Mouse (Mus musculus) right cerebral cortex, postnatal 4 days (tissue): Measurements from ENCODE around the gene Krt87.

Source experiments
- DNase-seq: peaks from one replicate; pipeline ENCODE4 v3.0.0-alpha.2; 2022

The Krt87 gene

DNA sequence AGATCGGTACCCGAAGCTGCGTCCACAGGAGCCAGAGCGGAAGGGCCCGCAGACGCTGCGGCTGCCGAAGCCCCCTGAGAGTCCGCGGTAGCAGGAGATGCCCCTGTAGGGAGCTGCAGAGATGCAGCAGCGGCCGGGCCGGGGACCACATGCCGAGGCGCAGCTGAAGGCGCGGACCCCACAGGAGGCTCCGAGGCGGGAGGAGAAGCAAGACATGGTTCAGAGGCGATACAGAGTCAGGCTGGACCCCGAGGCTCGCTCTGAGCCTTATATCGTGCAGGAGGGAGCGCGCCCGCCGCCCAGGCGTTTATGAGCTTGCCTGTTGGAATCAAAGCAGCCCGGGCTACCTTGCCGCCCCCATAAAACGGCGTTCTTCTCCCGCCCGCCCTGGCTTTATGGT, at the start of gene Krt87:
Gene Krt87, minus strand, starts transcription at position 250 of the 400 bp plus-strand sequence.
- DNase-seq = peak; percentile 15

DNA sequence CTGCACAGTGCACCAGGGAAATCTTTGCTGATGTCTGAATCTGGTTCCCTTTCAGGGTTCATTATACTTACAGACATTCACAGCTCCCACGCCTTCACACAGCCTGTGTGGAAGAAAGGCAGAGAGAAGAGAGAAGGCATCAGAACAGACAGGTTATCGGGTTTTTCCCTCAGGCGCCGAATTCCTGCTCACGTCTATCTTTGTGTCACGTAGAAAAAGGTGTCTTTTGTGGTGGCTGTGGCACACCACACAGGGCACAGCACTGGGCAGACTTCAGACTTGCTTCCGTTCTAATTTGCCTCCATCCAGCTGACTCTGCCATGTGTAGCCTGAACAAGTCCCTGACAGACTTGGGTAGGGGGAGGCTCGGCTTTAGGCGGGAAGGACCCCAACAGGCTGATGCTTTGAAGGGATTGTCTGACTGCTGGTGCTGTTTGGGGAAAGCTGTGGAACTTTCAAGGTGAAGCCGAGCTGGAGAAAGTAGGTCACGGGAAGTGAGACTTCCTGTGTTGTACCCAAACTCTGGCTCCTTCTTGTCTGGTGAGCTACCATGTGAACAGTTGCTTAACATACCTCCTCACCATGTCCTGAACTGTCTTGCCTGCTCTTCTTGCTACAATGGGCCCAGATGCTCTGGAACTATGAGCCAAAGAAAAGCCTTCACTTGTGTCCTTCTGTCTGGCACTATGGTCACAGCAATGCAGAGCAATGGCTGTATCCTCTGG, 47.5 kb upstream of the Krt87 start:
- no peak for DNase-seq

GRCm38 (mm10) chr15:101484939-101485338, 46.3 kb upstream of the Krt87 start:
- DNase-seq = no peak

GRCm38 (mm10) chr15:101483646-101484045, 45.0 kb upstream of the Krt87 start:
- DNase-seq = no peak

DNA sequence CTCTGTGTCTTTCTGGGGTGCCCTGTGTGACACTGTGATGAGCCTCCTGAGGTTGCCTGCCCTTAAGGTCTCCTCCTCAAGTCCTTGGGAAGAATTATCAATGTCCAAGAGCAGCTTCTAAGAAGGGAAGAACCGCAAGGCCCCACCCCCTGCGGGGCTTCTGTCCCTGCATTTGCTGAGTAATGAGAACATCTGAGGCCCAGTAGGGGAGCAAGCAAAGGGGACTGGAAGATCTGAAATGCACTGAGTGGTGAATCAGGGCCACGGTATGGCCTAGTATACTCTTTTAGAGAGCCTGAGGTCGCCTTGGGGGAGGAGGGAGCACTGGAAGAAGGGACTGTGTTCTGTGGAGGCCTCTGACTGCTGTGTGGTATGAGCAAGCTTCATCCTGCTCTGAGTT, 43.5 kb upstream of the Krt87 start:
- no peak for DNase-seq

DNA sequence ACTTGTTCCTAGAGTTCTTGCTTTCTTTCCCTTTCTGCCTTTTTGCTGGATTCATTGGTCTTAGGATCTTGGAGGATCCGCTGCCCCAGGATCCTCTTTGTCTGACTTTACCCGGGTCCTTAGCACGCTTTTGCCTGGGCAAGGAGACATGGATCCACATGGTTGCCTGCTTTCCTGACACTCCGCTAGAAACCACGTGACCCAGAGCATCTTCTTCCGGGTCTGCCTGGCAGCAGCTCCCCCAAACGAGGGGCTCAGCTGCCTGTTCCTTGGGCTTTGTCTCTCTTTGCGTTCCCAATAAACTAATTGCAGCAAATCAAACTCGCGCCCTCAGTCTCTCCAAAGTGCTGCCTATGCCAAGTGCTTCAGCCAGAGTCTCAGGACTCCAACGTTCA, 41.1 kb upstream of the Krt87 start:
- peak; percentile 18 for DNase-seq

GRCm38 (mm10) chr15:101479007-101479665, 40.5 kb upstream of the Krt87 start:
- DNase-seq = peak; percentile 73

DNA sequence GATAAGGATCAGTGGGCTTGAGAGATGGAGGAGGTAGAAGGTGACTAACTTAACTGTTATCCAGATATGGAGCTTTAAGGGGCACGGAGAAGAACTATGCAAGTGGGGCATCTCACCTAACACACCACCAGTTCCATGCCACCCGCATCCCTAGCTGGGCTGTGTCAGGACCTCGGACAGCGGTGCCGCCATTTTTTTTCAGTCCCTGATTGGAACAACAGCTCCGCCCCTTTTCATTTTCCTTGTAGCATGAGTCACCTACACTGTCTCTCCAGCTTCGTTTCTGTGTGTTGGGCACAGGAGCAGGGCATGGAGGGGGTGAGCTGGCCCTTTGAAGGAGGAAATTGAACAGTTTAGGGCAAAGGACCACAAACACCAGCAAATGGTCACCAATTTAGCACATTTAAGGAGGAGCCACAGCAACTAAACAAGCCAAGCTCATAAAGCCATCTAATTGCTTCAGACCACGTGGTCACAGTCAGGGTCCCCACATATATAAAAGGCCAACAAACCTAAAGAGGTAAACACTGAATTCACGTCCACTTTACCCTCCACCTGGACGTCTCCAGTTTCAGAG, 34.4 kb upstream of the Krt87 start, which contains the start of gene Krt86:
Gene Krt86, plus strand, starts transcription at position 527 of the 577 bp plus-strand sequence.
- DNase-seq = no peak

DNA sequence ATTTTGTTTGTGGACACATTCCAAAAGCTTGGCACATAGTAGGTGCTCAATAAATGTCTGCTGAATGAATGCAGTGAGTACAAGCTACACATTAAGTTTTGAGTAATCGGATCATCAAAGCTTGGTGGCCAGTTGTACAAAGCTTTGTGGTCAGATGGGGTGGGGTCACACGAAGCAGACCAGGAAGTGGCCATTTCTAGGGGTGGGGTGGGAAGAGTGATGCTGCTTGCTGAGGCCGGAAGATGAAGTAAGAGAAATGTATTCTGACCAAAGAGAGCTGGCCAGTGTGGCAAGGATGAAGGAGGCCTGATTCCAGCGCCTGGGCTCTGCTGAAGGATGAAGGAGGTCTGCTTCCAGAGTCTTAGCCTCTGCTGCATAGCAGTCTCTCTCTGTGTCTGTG, 30.5 kb upstream of the Krt87 start:
- DNase-seq = no peak

DNA sequence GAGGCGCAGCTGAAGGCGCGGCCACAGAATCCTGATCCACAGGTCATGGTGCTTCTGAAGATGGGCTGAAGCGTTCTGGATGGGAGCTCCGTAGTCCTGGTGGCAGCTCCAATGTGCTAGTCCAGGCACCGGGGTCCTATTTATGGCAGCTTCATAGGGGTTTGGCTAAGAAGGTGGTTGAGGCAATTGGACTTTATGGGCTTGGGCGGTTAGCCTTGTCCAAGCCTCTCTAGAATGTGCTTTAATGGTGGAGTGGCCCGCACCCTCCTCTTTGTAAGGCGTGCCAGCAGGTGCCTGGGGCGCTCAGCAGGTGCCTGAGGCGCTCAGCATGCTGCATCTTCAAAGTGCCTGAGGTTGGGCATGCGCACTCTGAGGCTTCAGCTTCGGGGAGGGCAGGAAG, 25.0 kb upstream of the Krt87 start, which contains the start of gene Krt81:
Gene Krt81, minus strand, starts transcription at position 101 of the 400 bp plus-strand sequence.
- DNase-seq = no peak

GRCm38 (mm10) chr15:101459283-101459682, 20.7 kb upstream of the Krt87 start:
- no peak for DNase-seq

GRCm38 (mm10) chr15:101458361-101458930, 19.8 kb upstream of the Krt87 start:
- peak; percentile 12 for DNase-seq

- no peak for DNase-seq
Measured at GRCm38 (mm10) chr15:101455891-101456290, 17.3 kb upstream of the Krt87 start.

DNA sequence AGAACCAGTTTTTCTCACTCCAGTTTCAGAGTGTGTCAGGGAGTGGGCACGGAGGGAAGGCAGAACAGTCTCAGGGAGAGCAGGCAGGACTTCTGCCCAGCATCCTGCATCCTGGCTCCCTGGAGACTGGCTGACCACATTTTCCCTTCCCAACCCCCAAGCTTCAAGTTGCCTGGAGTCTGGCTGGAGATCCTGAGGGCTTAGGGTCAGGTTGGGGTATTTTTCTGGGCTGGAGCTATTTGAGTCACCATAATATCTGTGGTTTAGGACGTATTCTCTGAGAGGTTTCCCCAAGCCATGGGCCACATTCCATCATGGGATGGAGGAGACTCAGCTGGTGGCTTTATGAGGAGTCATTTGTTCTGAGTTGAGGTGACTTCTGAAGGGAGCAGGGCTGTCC, 16.7 kb upstream of the Krt87 start:
- DNase-seq = no peak

GRCm38 (mm10) chr15:101454774-101455173, 16.2 kb upstream of the Krt87 start:
- no peak for DNase-seq

- peak; percentile 73 for DNase-seq
Measured at GRCm38 (mm10) chr15:101453093-101453736, 14.6 kb upstream of the Krt87 start.

- DNase-seq = no peak
Measured at GRCm38 (mm10) chr15:101447444-101447843, 8.8 kb upstream of the Krt87 start, which contains the start of gene Krt88. Gene Krt88, plus strand, starts transcription at chr15:101447744.

DNA sequence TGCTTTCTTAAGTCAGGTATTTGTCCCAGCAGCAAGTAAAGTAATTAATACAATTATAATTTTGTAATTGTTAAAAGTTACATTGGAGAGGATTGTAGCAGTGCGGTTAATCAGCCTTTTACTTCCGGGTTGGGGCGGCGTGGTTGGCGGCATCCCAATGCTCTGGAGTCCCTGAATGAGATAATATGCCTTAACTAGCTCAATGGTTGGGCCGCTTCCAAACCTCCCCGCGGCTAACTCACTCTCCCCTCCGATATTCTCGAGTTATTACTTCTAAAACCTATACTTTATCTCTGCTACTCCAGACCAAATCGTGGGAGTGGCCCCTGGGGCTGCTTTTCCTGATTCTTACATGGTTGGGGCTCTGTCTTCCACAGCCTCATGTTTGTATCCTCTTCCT, 8.0 kb upstream of the Krt87 start:
- DNase-seq = peak; percentile 33

DNA sequence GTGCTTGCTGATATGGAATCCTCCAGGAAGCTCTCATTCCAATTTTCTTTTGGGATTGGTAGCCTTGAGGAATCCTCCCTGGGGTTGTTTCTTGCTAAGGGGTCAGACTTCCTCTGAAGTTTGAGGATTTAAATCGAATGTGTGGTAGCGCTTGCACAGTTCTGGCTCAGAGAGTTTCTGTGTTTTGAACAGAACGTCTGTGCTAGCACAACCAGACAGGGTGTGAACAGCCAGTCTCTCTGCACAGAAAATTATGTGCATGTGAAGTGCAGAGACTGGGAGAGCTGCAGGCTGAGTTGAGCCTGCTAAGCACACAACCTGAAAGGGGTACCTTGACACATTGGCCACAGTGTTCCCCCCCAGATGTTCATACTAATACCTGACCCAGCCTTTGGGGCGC, 2.2 kb upstream of the Krt87 start:
- DNase-seq = no peak

- no peak for DNase-seq
Measured at GRCm38 (mm10) chr15:101436611-101437010, 2.0 kb downstream of the Krt87 start.

DNA sequence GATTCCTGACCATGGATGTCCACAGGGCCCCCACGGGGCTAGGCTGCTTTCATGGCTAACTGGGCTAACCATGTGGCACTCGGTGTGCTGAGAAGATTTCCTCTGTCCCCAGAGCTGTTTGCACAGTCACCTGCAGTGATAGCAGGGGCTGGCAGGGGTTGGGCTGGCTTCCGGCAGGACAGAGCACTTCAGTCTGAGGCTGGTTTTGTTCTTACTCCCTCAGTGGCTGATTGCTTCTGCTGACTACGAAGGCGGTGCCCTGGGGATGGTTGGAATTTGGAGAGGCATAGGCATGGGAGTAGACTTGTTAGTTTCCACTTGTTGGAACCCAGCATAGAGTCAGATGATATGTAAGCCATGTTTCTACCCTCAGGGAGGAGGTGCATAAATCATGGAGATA, 13.7 kb downstream of the Krt87 start:
- no peak for DNase-seq

DNA sequence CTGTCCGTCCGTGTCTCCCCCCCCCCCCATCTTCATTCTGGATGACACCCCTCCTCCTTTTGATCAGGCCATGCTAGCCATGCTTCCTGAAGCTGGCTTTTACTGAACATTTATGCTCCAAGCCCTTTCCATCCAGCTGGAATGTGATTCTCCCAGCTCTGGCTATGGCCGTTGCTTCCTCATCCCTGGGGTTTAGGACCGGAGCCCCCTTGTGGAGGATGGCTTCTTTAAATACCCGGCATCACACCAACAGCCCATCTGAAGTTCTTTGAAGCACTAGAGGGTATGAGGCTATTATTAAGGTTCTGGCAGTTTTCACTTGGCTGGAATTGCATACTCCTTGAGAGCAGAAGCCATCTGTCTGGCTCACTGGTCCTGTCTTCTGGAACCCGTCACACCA, 17.7 kb downstream of the Krt87 start:
- DNase-seq = peak; percentile 30

DNA sequence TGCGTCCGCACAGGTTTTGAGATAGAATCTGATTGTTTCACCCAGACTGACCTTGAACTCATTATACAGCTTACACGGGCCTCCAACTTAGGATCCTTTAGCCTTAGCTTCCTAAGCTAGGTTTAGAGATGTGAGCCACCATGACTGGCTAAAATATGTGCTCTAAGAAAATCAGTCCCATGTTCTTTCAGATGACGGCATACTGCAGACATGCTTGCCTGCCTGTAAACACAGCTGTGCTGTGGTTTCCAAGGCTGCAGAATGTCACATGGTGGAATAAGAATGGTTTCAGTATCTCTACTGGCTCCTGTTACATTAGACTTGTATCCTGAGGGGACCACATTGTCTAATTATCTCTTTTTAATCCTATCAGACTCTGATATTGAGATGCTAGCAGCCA, 19.7 kb downstream of the Krt87 start:
- no peak for DNase-seq
